Comparison of ENCODE assay signal across 12 mouse cellular contexts in genomic region chr13:16343280-16343945, GRCm38 (mm10).
DNase-seq lines count a peak whose midpoint lies in the region; ATAC-seq lines count a peak whose summit lies in the region.
"Had no signal": no experiment of that assay in that cellular context is flagged by ENCODE, and none has a peak within 500 bp of the region (broad histone marks: within the 10 kb centered on the region; RNA-seq: fewer than 3 reads in every experiment).

No protein-coding gene starts in this region.

- H3K4me3 ChIP-seq in forebrain, embryonic 15.5 days, result no peak overlapping the region
- H3K4me3 ChIP-seq in forebrain, embryonic 10.5 days, result no peak overlapping the region
- H3K4me3 ChIP-seq in kidney, embryonic 16.5 days (ENCODE audit: low read length), result no peak overlapping the region
- no peak overlapping the region for H3K4me3 ChIP-seq in limb, embryonic 10.5 days
- H3K4me3 ChIP-seq: megakaryocyte, embryonic 14.5 days had no signal

- H3K36me3 ChIP-seq in forebrain, embryonic 15.5 days, result no peaks in the 10 kb centered on the region
- no peaks in the 10 kb centered on the region for H3K36me3 ChIP-seq in forebrain, embryonic 10.5 days (replicated peaks)
- H3K36me3 ChIP-seq in kidney, embryonic 16.5 days (ENCODE audit: insufficient read depth, low read length), result no peaks in the 10 kb centered on the region
- H3K36me3 ChIP-seq in limb, embryonic 10.5 days, result no peaks in the 10 kb centered on the region

- no peak overlapping the region for H3K27ac ChIP-seq in forebrain, embryonic 15.5 days (replicated peaks)
- H3K27ac ChIP-seq in forebrain, embryonic 10.5 days, result no peak overlapping the region
- H3K27ac ChIP-seq in kidney, embryonic 16.5 days (ENCODE audit: low read length), result no peak overlapping the region
- no peak overlapping the region for H3K27ac ChIP-seq in limb, embryonic 10.5 days

- H3K9me3 ChIP-seq in forebrain, embryonic 15.5 days, result no peaks in the 10 kb centered on the region
- no peaks in the 10 kb centered on the region for H3K9me3 ChIP-seq in forebrain, embryonic 10.5 days
- H3K9me3 ChIP-seq in kidney, embryonic 16.5 days (ENCODE audit: low read length), result no peaks in the 10 kb centered on the region
- no peaks in the 10 kb centered on the region for H3K9me3 ChIP-seq in limb, embryonic 10.5 days (replicated peaks)
- H3K9me3 ChIP-seq: megakaryocyte, embryonic 14.5 days had no signal

- WGBS in forebrain, embryonic 15.5 days, result 74% methylated on average over 4 of the region's 4 CpGs
- 91% methylated on average over 4 of the region's 4 CpGs for WGBS in forebrain, embryonic 10.5 days
- 75% methylated on average over 4 of the region's 4 CpGs for WGBS in kidney, embryonic 16.5 days
- WGBS in limb, embryonic 10.5 days, result 90% methylated on average over 4 of the region's 4 CpGs

- no peak for DNase-seq in forebrain, embryonic 10.5 days (ENCODE audit: extremely low spot score, low spot score)
- peak; percentile 43 for DNase-seq in kidney, postnatal 10 days
- DNase-seq in urinary bladder, postnatal 14 days (ENCODE audit: low spot score), result peak; percentile 13
- DNase-seq in urinary bladder, postnatal 10 days (ENCODE audit: low spot score), result no peak
- DNase-seq in limb, embryonic 10.5 days (ENCODE audit: low spot score), result no peak
- DNase-seq in spleen, postnatal 14 days (ENCODE audit: low spot score in 2 of 2), result no peak
- DNase-seq: left cerebral cortex, postnatal 4 days; right cerebral cortex, adult 18-20 months had no signal

- H3K4me1 ChIP-seq in forebrain, embryonic 15.5 days, result no peaks in the 10 kb centered on the region
- no peaks in the 10 kb centered on the region for H3K4me1 ChIP-seq in forebrain, embryonic 10.5 days
- no peaks in the 10 kb centered on the region for H3K4me1 ChIP-seq in kidney, embryonic 16.5 days (ENCODE audit: insufficient read depth, low read length)
- H3K4me1 ChIP-seq in limb, embryonic 10.5 days, result no peaks in the 10 kb centered on the region
- H3K4me1 ChIP-seq: megakaryocyte, embryonic 14.5 days had no signal

- peak; percentile 72; the same call in 1 of the 2 replicates for ATAC-seq in forebrain, embryonic 15.5 days (replicated peaks)
- ATAC-seq in kidney, embryonic 16.5 days (ENCODE audit: low FRiP score, low TSS enrichment), result no peak
- ATAC-seq: Patski had no signal

- H3K27me3 ChIP-seq in forebrain, embryonic 15.5 days, result no peaks in the 10 kb centered on the region
- H3K27me3 ChIP-seq in forebrain, embryonic 10.5 days (ENCODE audit: poor library complexity, severe bottlenecking), result no peaks in the 10 kb centered on the region
- no peaks in the 10 kb centered on the region for H3K27me3 ChIP-seq in kidney, embryonic 16.5 days (ENCODE audit: insufficient read depth, low read length)
- no peaks in the 10 kb centered on the region for H3K27me3 ChIP-seq in limb, embryonic 10.5 days (ENCODE audit: low read depth, poor library complexity, severe bottlenecking)
- H3K27me3 ChIP-seq: megakaryocyte, embryonic 14.5 days; Patski had no signal

- H3K9ac ChIP-seq in forebrain, embryonic 15.5 days (replicated peaks), result no peak overlapping the region
- no peak overlapping the region for H3K9ac ChIP-seq in kidney, embryonic 16.5 days (replicated peaks; ENCODE audit: low read length)

- H3K4me2 ChIP-seq in forebrain, embryonic 15.5 days (replicated peaks), result no peak overlapping the region
- H3K4me2 ChIP-seq in kidney, embryonic 16.5 days (replicated peaks; ENCODE audit: low read depth, low read length), result no peak overlapping the region

Comparison
In these comparisons a context has a peak if more than half of its experiments do, and no peak if none do; other contexts are left out.
1. DNase-seq: peak in kidney, postnatal 10 days (single experiment) and urinary bladder, postnatal 14 days (single experiment); none in forebrain, embryonic 10.5 days (single experiment), urinary bladder, postnatal 10 days (single experiment), limb, embryonic 10.5 days (single experiment) and spleen, postnatal 14 days (0 of 2).